20 mouse cellular contexts compared by ENCODE assay signal in genomic region chr8:61677227-61677626, GRCm38 (mm10).
DNase-seq lines count a peak whose midpoint lies in the region; ATAC-seq lines count a peak whose summit lies in the region.
"Had no signal": no experiment of that assay in that cellular context is flagged by ENCODE, and none has a peak within 500 bp of the region (broad histone marks: within the 10 kb centered on the region; RNA-seq: fewer than 3 reads in every experiment).

No protein-coding gene starts in this region.

- no peaks in the 10 kb centered on the region for H3K36me3 ChIP-seq in kidney, embryonic 16.5 days (ENCODE audit: insufficient read depth, low read length)
- no peaks in the 10 kb centered on the region for H3K36me3 ChIP-seq in hindbrain, embryonic 16.5 days (ENCODE audit: control insufficient read depth, insufficient read depth, low read length)
- H3K36me3 ChIP-seq: G1E; hindbrain, embryonic 12.5 days; liver, embryonic 12.5 days; neural tube, embryonic 12.5 days; stomach, embryonic 15.5 days had no signal

- DNase-seq in adrenal gland, postnatal 10 days = peak; percentile 43
- no peak for DNase-seq in adrenal gland, adult 8-10 months
- DNase-seq in kidney, adult 9 months = peak; percentile 25
- peak; percentile 26 to 38 for DNase-seq in lung, postnatal 4 days
- DNase-seq in lung, adult 18-20 months = no peak
- peak; percentile 81 for DNase-seq in heart, postnatal 4 days
- DNase-seq: cerebellum, adult 9-11 months; thymus, adult 2 months had no signal

- no peaks in the 10 kb centered on the region for H3K4me1 ChIP-seq in kidney, embryonic 16.5 days (ENCODE audit: insufficient read depth, low read length)
- no peaks in the 10 kb centered on the region for H3K4me1 ChIP-seq in hindbrain, embryonic 16.5 days (ENCODE audit: control insufficient read depth, insufficient read depth, low read depth, low read length)
- H3K4me1 ChIP-seq: embryonic facial prominence, embryonic 13.5 days; hindbrain, embryonic 12.5 days; liver, embryonic 12.5 days; neural tube, embryonic 12.5 days; stomach, embryonic 15.5 days had no signal

- no peak for ATAC-seq in kidney, embryonic 16.5 days (ENCODE audit: low FRiP score, low TSS enrichment)
- no peak for ATAC-seq in hindbrain, embryonic 16.5 days
- ATAC-seq: CD4-positive, CD25-positive, alpha-beta regulatory T cell, adult 4 months; liver, embryonic 12.5 days; lung, postnatal 0 days had no signal

- H3K4me2 ChIP-seq in kidney, embryonic 16.5 days (replicated peaks; ENCODE audit: low read depth, low read length) = no peak overlapping the region
- H3K4me2 ChIP-seq in hindbrain, embryonic 16.5 days (ENCODE audit: low read length) = no peak overlapping the region
- H3K4me2 ChIP-seq: embryonic facial prominence, embryonic 13.5 days; hindbrain, embryonic 12.5 days; liver, embryonic 12.5 days; neural tube, embryonic 12.5 days; stomach, embryonic 15.5 days had no signal

- H3K9ac ChIP-seq in kidney, embryonic 16.5 days (replicated peaks; ENCODE audit: low read length) = no peak overlapping the region
- H3K9ac ChIP-seq in hindbrain, embryonic 16.5 days (ENCODE audit: low read depth, low read length) = no peak overlapping the region
- H3K9ac ChIP-seq: embryonic facial prominence, embryonic 13.5 days; hindbrain, embryonic 12.5 days; liver, embryonic 12.5 days; neural tube, embryonic 12.5 days; stomach, embryonic 15.5 days had no signal

- H3K27ac ChIP-seq in kidney, embryonic 16.5 days (ENCODE audit: low read length) = no peak overlapping the region
- no peak overlapping the region for H3K27ac ChIP-seq in hindbrain, embryonic 16.5 days (ENCODE audit: low read depth, low read length)
- H3K27ac ChIP-seq: embryonic facial prominence, embryonic 13.5 days; hindbrain, embryonic 12.5 days; left cerebral cortex, adult 2 months; liver, embryonic 12.5 days; midbrain, embryonic 10.5 days; neural tube, embryonic 12.5 days; stomach, embryonic 15.5 days had no signal

- H3K27me3 ChIP-seq in kidney, embryonic 16.5 days (ENCODE audit: insufficient read depth, low read length) = no peaks in the 10 kb centered on the region
- no peaks in the 10 kb centered on the region for H3K27me3 ChIP-seq in hindbrain, embryonic 16.5 days (replicated peaks; ENCODE audit: control insufficient read depth, insufficient read depth, low read length)
- H3K27me3 ChIP-seq: embryonic facial prominence, embryonic 13.5 days; hindbrain, embryonic 12.5 days; liver, embryonic 12.5 days; neural tube, embryonic 12.5 days; stomach, embryonic 15.5 days had no signal

- no peaks in the 10 kb centered on the region for H3K9me3 ChIP-seq in kidney, embryonic 16.5 days (ENCODE audit: low read length)
- no peaks in the 10 kb centered on the region for H3K9me3 ChIP-seq in hindbrain, embryonic 16.5 days (ENCODE audit: control insufficient read depth, low read length)
- H3K9me3 ChIP-seq: embryonic facial prominence, embryonic 13.5 days; G1E; hindbrain, embryonic 12.5 days; liver, embryonic 12.5 days; midbrain, embryonic 10.5 days; neural tube, embryonic 12.5 days; stomach, embryonic 15.5 days had no signal

- 81% methylated on average over 5 of the region's 5 CpGs for WGBS in kidney, embryonic 16.5 days
- 90% methylated on average over 5 of the region's 5 CpGs for WGBS in hindbrain, embryonic 16.5 days

- no peak overlapping the region for H3K4me3 ChIP-seq in kidney, embryonic 16.5 days (ENCODE audit: low read length)
- no peak overlapping the region for H3K4me3 ChIP-seq in hindbrain, embryonic 16.5 days (ENCODE audit: low read length)
- H3K4me3 ChIP-seq: embryonic facial prominence, embryonic 13.5 days; hindbrain, embryonic 12.5 days; left cerebral cortex, adult 2 months; liver, embryonic 12.5 days; midbrain, embryonic 10.5 days; neural tube, embryonic 12.5 days; stomach, embryonic 15.5 days had no signal

Comparison
In these comparisons a context has a peak if more than half of its experiments do, and no peak if none do; other contexts are left out.
1. DNase-seq: peak in adrenal gland, postnatal 10 days (single experiment), kidney, adult 9 months (single experiment), lung, postnatal 4 days (2 of 2) and heart, postnatal 4 days (single experiment); none in adrenal gland, adult 8-10 months (single experiment) and lung, adult 18-20 months (0 of 2).